Mouse (Mus musculus): ENCODE results near the gene 4933415A04Rik.

4933415A04Rik gene

DNA sequence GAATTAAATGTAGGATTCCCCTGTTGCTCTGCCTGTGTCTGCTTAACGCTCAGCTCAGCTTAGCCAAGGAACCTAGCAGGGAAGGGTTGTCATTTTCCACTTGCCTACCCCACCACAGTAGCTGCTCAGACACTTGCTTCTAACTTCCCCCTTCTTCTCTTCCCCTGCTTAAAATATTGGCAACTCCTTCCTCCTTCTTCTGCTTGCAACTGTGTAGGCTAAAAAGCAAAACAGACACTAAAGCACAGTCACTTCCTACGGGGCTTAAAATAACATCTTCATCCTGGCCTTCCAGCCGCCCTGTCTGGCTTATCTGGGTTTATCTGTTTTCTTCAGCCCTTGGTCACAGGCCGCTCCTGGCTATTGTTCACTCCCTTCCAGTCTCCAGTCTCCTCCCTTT lies 45.7 kb downstream of the 4933415A04Rik start:
- peak; percentile 46 for DNase-seq (ENCODE audit: low spot score)

DNA sequence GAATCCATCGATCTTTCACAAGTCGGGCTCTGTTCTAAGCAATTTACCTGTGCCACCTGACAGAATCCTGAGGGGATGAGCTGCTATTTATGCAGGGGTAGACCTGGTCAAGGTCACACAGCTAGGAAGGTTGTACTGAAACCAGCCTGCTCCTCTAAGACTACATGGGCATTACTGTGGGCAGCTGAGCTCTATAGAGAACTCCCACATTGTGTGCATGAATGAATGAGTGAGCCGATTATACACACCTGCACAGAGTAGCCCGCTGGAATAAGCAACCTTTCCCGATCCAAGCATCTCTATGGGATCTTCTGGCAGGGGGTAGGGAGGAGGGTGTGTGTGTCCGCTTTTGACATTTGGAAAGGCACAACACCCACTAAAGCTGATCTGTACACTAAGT lies 46.3 kb downstream of the 4933415A04Rik start:
- no peak for DNase-seq (ENCODE audit: low spot score)

DNA sequence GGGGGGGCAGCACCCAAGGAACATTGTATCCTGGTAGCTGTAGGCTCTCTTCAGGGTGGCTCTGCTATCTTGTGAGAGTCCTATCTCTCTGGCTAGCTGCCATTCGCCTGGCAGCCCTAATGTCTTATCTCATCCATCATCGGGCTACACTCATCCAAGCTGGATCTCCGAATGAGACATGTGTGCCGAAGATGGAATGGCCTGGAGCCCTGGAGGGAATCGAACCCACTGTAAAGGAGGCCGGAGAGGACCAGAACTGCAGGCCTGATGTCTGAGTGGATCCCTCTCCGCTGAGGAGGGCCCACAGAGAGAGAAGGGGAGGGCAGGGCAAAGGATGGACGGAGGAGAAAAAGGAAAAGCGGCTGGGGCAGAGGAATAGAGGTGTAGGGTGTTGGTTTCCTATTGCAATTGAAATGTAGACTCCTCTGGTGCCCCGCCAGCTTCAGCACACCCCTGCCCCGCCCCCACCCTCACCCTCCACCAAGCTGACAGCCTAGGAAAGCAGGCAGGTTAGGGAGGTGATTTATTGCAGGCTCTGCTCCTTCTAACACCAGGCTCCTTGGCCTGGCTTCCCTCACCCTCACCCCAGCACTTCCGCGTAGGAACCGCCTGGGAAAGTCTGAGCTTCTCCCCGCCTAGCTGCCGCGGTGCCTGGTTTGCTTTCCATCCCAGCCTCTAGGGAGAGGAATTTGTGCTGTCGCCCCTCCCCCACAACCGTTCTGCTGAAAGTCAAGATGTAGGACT lies 47.0 kb downstream of the 4933415A04Rik start:
- peak; percentile 71 for DNase-seq (ENCODE audit: low spot score)

DNA sequence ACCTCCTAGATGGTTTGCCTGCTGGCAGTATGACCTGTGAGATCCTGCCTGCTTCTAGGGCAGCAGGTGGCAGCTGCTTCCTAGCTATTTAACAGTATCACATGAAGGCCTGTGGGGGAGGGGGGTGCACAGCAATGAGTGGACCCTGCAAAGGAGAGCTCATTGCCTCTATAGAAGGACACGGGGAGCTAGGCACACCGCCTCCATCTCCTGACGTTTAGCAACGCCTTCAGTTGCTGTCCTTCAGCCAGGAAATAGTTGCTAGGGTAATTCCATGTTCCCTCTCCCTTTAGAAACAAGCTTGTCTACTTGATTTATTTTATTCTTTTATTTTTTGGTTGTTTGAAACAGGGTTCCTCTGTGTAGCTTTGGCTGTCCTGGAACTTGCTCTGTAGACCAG lies 49.9 kb downstream of the 4933415A04Rik start:
- DNase-seq (ENCODE audit: low spot score): peak; percentile 36

DNA sequence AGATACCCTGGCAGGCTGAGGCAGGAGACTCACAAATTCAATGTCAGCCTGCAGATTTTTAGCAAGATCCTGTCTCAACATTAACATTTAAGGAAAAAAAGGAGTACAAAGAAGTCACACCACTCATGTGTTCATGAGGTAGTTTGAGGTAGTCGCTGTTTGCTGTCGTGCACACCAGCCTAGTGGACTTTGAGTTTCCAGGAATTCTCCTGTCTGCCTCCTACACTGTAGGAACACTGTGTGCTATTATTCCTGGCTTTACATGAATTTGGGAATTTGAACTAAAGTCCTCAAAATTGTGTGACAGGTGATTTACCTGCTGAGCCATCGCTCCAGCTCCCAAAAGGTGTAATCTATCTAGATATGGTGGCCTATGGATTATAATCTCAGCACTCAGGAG lies 51.6 kb downstream of the 4933415A04Rik start:
- no peak for DNase-seq (ENCODE audit: low spot score)
